Mouse (Mus musculus) embryonic stem cell, embryonic (primary cell): ENCODE data around the gene Slc24a4.
"Not testable (repeated sequence)": the region's sequence is repeated elsewhere in the genome, so short reads cannot be mapped to it uniquely, and the experiment has no call there.

Source experiments
- CTCF ChIA-PET, 4 experiments: fragments of 300-600 bp in 2 of 4; fragments of 350-600 bp in 2 of 4; sonication (Branson Sonifier 250); formaldehyde crosslinking; loops; one replicate each; lab custom pipeline; 2022; ENCODE audit warnings: inconsistent platforms in 2 of 4; lab: Charles Lee
- POLR2A ChIA-PET, 4 experiments: fragments of 300-600 bp in 2 of 4; fragments of 350-600 bp in 2 of 4; sonication (Branson Sonifier 250); formaldehyde crosslinking; loops; one replicate each; lab custom pipeline; 2022; ENCODE audit warnings: antibody characterized with exemption in 4 of 4, inconsistent platforms in 1 of 4; lab: Charles Lee

Slc24a4 gene

GRCm38 (mm10) chr12:102263249-102263648, 134.7 kb downstream of the Slc24a4 start:
- ChIA-PET CTCF (no interaction called here), POLR2A (no interaction called here)

- ChIA-PET POLR2A (interaction anchor here in 1 of 4 experiments (0.6 kb wide), 1 partner anchor 32 kb away, joined by 3 read pairs; no protein-coding TSS in a partner anchor), CTCF (no interaction called here)
These were observed 137.9 kb downstream of the Slc24a4 start for GRCm38 (mm10) chr12:102266433-102266832.

GRCm38 (mm10) chr12:102269144-102269543, 140.6 kb downstream of the Slc24a4 start:
- POLR2A ChIA-PET, result no interaction called here
- CTCF ChIA-PET, result no interaction called here

- CTCF ChIA-PET, result no interaction called here
- POLR2A ChIA-PET, result no interaction called here
These were observed 142.4 kb downstream of the Slc24a4 start for GRCm38 (mm10) chr12:102270776-102271405.

- ChIA-PET CTCF (no interaction called here), POLR2A (no interaction called here)
These were observed 142.9 kb downstream of the Slc24a4 start for GRCm38 (mm10) chr12:102271447-102271846.

- ChIA-PET CTCF (interaction anchor here in 1 of 4 experiments (0.6 kb wide), 1 partner anchor 788 kb away, joined by 3 read pairs; no protein-coding TSS in a partner anchor), POLR2A (no interaction called here)
These were observed 147.4 kb downstream of the Slc24a4 start for GRCm38 (mm10) chr12:102275833-102276443.

- CTCF ChIA-PET, result not testable (repeated sequence)
- POLR2A ChIA-PET, result interaction anchor here in 1 of 4 experiments (1.5 kb wide), 1 partner anchor 305 kb away, joined by 4 read pairs; the partner anchor contains the start of gene Cpsf2
These were observed 151.8 kb downstream of the Slc24a4 start for GRCm38 (mm10) chr12:102280290-102280689.

- POLR2A ChIA-PET, result interaction anchor here in 1 of 4 experiments (0.6 to 1.5 kb wide), 2 partner anchors 138 to 306 kb away, joined by 3 to 4 read pairs; partner anchors contain the start of gene Cpsf2
- CTCF ChIA-PET, result no interaction called here
These were observed 152.5 kb downstream of the Slc24a4 start for GRCm38 (mm10) chr12:102280867-102281503.

GRCm38 (mm10) chr12:102282126-102282525, 153.6 kb downstream of the Slc24a4 start:
- CTCF ChIA-PET, result no interaction called here
- POLR2A ChIA-PET, result interaction anchor here in 1 of 4 experiments (0.7 kb wide), 1 partner anchor 431 kb away, joined by 4 read pairs; no protein-coding TSS in a partner anchor

GRCm38 (mm10) chr12:102282763-102283482, 154.4 kb downstream of the Slc24a4 start, which contains the start of gene Rin3:
Rin3 (plus strand) TSS chr12:102283048.
- POLR2A ChIA-PET, result interaction anchor here in 1 of 4 experiments (0.5 kb wide), 1 partner anchor 58 kb away, joined by 3 read pairs; no protein-coding TSS in a partner anchor
- CTCF ChIA-PET, result no interaction called here

GRCm38 (mm10) chr12:102283483-102284266, 155.1 kb downstream of the Slc24a4 start:
- CTCF ChIA-PET, result interaction anchor here in 2 of 4 experiments (0.6 to 1.3 kb wide), 2 partner anchors 63 to 100 kb away, joined by 3 to 6 read pairs; no protein-coding TSS in a partner anchor
- POLR2A ChIA-PET, result interaction anchor here in 2 of 4 experiments (0.5 to 0.7 kb wide), 2 partner anchors 27 to 58 kb away, joined by 3 to 4 read pairs; no protein-coding TSS in a partner anchor

GRCm38 (mm10) chr12:102284267-102284610, 155.7 kb downstream of the Slc24a4 start:
- ChIA-PET CTCF (interaction anchor here in 2 of 4 experiments (0.6 to 1.3 kb wide), 2 partner anchors 62 to 101 kb away, joined by 3 to 6 read pairs; no protein-coding TSS in a partner anchor), POLR2A (interaction anchor here in 2 of 4 experiments (0.7 to 1.5 kb wide), 2 partner anchors 11 to 28 kb away, joined by 3 to 4 read pairs; no protein-coding TSS in a partner anchor)

GRCm38 (mm10) chr12:102284618-102285159, 156.2 kb downstream of the Slc24a4 start:
- CTCF ChIA-PET, result interaction anchor here in 1 of 4 experiments (1.3 kb wide), 1 partner anchor 62 kb away, joined by 3 read pairs; no protein-coding TSS in a partner anchor
- POLR2A ChIA-PET, result interaction anchor here in 1 of 4 experiments (1.5 kb wide), 1 partner anchor 11 kb away, joined by 3 read pairs; no protein-coding TSS in a partner anchor

- CTCF ChIA-PET, result interaction anchor here in 1 of 4 experiments (1.3 kb wide), 1 partner anchor 61 kb away, joined by 3 read pairs; no protein-coding TSS in a partner anchor
- POLR2A ChIA-PET, result interaction anchor here in 1 of 4 experiments (1.5 kb wide), 1 partner anchor 10 kb away, joined by 3 read pairs; no protein-coding TSS in a partner anchor
These were observed 156.8 kb downstream of the Slc24a4 start for GRCm38 (mm10) chr12:102285318-102285717.

GRCm38 (mm10) chr12:102285779-102286178, 157.2 kb downstream of the Slc24a4 start:
- POLR2A ChIA-PET, result interaction anchor here in 1 of 4 experiments (1.5 kb wide), 1 partner anchor 10 kb away, joined by 3 read pairs; no protein-coding TSS in a partner anchor
- CTCF ChIA-PET, result interaction anchor here in 1 of 4 experiments (1.5 kb wide), 1 partner anchor 101 kb away, joined by 4 read pairs; no protein-coding TSS in a partner anchor

GRCm38 (mm10) chr12:102286681-102287414, 158.3 kb downstream of the Slc24a4 start:
- CTCF ChIA-PET, result interaction anchor here in 1 of 4 experiments (1.5 kb wide), 1 partner anchor 100 kb away, joined by 4 read pairs; no protein-coding TSS in a partner anchor
- POLR2A ChIA-PET, result no interaction called here
